Mouse (Mus musculus) ES-Bruce4 (cell line): ENCODE data around the gene Wdr90.

Source experiments
- CTCF ChIP-seq: IDR thresholded peaks from one replicate; pipeline ENCODE4 v1.8.1; 2011; ENCODE audit warnings: low read depth, low read length
- EP300 ChIP-seq: IDR thresholded peaks from 2 replicates; pipeline ENCODE4 v1.6.1; 2011; ENCODE audit warnings: low read depth, low read length; ENCODE audit not compliant: insufficient read depth

- TF ChIP-seq CTCF, result no peak
- TF ChIP-seq EP300, result no peak
Measured at GRCm38 (mm10) chr17:25869954-25870353, 8.7 kb upstream of the Wdr90 start.
